7 mouse cellular contexts compared by ENCODE assay signal in the genomic region with DNA sequence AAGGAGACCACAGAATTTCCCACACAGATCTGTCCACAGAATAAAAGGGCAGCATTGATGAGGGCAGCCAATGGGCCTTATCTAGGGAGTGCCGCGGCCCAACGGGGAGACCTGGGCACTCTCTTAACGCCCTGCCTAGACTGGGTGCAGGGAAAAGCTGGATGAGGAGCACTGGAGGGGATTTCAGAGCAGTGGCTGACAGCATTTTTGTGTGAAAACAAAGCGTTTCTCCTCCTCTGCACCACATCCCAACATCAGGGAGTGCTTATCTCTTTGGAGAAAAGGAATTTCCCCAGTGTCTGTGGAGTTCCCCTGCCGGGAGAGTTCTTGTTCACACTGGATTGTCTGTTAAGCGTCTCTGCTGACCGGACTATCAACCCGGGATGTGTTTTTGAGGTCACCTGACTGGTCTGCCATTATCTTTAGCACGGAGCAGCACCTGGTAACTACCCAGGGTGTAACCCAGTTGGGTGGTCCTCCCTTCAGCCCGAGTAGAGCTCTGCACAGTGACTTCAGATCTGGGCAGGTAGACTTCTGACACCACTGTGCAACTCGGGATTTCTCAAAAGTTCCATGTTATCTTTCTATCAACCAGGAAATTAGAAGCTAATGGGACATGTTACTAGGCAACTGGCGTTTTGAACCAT. TPM values are rescaled to one million over a fixed set of nuclear protein-coding genes. Genes with fewer than 3 reads are reported as not detected.
A peak's percentile ranks its signal among the peaks of the same experiment; 100 is the strongest.
DNase-seq lines count a peak whose midpoint lies in the region; ATAC-seq and TF ChIP-seq lines count a peak whose summit lies in the region.

No protein-coding gene starts in this region.

- no peaks in the 10 kb centered on the region for H3K36me3 ChIP-seq in ES-E14 (ENCODE audit: control insufficient read depth, insufficient read depth, low read length, poor library complexity, severe bottlenecking)
- H3K36me3 ChIP-seq in hindbrain, embryonic 15.5 days, result no peaks in the 10 kb centered on the region
- no peaks in the 10 kb centered on the region for H3K36me3 ChIP-seq in midbrain, embryonic 16.5 days (ENCODE audit: control insufficient read depth, insufficient read depth, low read length)

- peak; percentile 64 for ATAC-seq in hindbrain, embryonic 15.5 days (ENCODE audit: low FRiP score, low read depth)
- ATAC-seq in midbrain, embryonic 16.5 days, result peak; percentile 66; the same call in 1 of the 2 replicates

- no peak overlapping the region for H3K9ac ChIP-seq in ES-E14 (ENCODE audit: insufficient read depth, low read depth, low read length, poor library complexity, severe bottlenecking)
- H3K9ac ChIP-seq in hindbrain, embryonic 15.5 days, result no peak overlapping the region
- peak overlapping the region; percentile 21; the same call in 1 of the 2 replicates for H3K9ac ChIP-seq in midbrain, embryonic 16.5 days (ENCODE audit: low read depth, low read length)

- DNase-seq in ES-E14 (ENCODE audit: low read depth, low spot score), result no peak
- peak; percentile 19 for DNase-seq in brain, adult 2 months (ENCODE audit: low read depth, low spot score)
- no peak for DNase-seq in frontal cortex, postnatal 10 days (ENCODE audit: low spot score in 2 of 2)
- DNase-seq in T-cell, adult 2 months (ENCODE audit: low spot score), result no peak
- no peak for DNase-seq in left cerebral cortex, postnatal 14 days (ENCODE audit: low spot score in 2 of 2)

- 10% methylated on average over 13 of the region's 13 CpGs for WGBS in hindbrain, embryonic 15.5 days
- 7% methylated on average over 13 of the region's 13 CpGs for WGBS in midbrain, embryonic 16.5 days

- in situ Hi-C loops in ES-E14 (cut with MboI; ENCODE audit: low sequenced_read_pairs in 2 of 2, unreplicated experiment in 2 of 2), result no loop called here

- H3K4me3 ChIP-seq in ES-E14 (ENCODE audit: insufficient read depth in 1 of 2, low read depth in 1 of 2, low read length in 2 of 2, poor library complexity in 1 of 2, severe bottlenecking in 1 of 2), result peak overlapping the region in 1 of 2 experiments; percentile 35; a peak in 2 of 4 replicates
- H3K4me3 ChIP-seq in hindbrain, embryonic 15.5 days, result no peak overlapping the region
- no peak overlapping the region for H3K4me3 ChIP-seq in midbrain, embryonic 16.5 days (ENCODE audit: low read depth, low read length)

- H3K27ac ChIP-seq in ES-E14 (ENCODE audit: insufficient read depth, low read depth, low read length, poor library complexity, severe bottlenecking), result no peak overlapping the region
- H3K27ac ChIP-seq in hindbrain, embryonic 15.5 days (replicated peaks), result no peak overlapping the region; the same call in 1 of the 2 replicates
- H3K27ac ChIP-seq in midbrain, embryonic 16.5 days (ENCODE audit: low read length), result no peak overlapping the region

- H3K4me2 ChIP-seq in hindbrain, embryonic 15.5 days, result peak overlapping the region; percentile 37
- H3K4me2 ChIP-seq in midbrain, embryonic 16.5 days (ENCODE audit: low read length), result peak overlapping the region; percentile 42

- intact Hi-C loops in left cerebral cortex, postnatal 14 days (cut with DNase I), result no loop called here

- H3K4me1 ChIP-seq in ES-E14 (ENCODE audit: control insufficient read depth in 2 of 2, insufficient read depth in 2 of 2, low read length in 2 of 2, poor library complexity in 1 of 2), result peaks cover 8 to 19% of the 10 kb centered on the region in 2 experiments; a peak in 3 of 4 replicates
- peaks cover 13% of the 10 kb centered on the region for H3K4me1 ChIP-seq in hindbrain, embryonic 15.5 days (replicated peaks)
- peaks cover 8% of the 10 kb centered on the region for H3K4me1 ChIP-seq in midbrain, embryonic 16.5 days (ENCODE audit: control insufficient read depth, insufficient read depth, low read length)

- no peaks in the 10 kb centered on the region for H3K9me3 ChIP-seq in ES-E14 (ENCODE audit: control insufficient read depth, insufficient read depth, low read depth, low read length)
- H3K9me3 ChIP-seq in hindbrain, embryonic 15.5 days, result no peaks in the 10 kb centered on the region
- no peaks in the 10 kb centered on the region for H3K9me3 ChIP-seq in midbrain, embryonic 16.5 days (replicated peaks; ENCODE audit: control insufficient read depth, low read length, poor library complexity, severe bottlenecking)

- H3K27me3 ChIP-seq in hindbrain, embryonic 15.5 days, result no peaks in the 10 kb centered on the region
- no peaks in the 10 kb centered on the region for H3K27me3 ChIP-seq in midbrain, embryonic 16.5 days (ENCODE audit: control insufficient read depth, insufficient read depth, low read depth, low read length)

TF ChIP-seq in ES-E14, 5 proteins besides CTCF, POLR2A, EP300 and RAD21:
- TF ChIP-seq HCFC1 (IDR thresholded peaks at IDR 0.05; ENCODE audit: borderline replicate concordance, insufficient read depth, low read length) (peak; percentile 38; the same call in 1 of the 2 replicates), MAFK (IDR thresholded peaks at IDR 0.05; ENCODE audit: insufficient read depth, low read depth, low read length) (no peak)

RNA-seq across cellular contexts. Expression of a gene that starts 50.7 kb away (rescaled TPM):
- total RNA-seq in ES-E14 (2012; rRNA removed), result 41.9 and 50.7 TPM in 2 replicates
- 13.8 and 15.7 TPM in 2 replicates for polyA plus RNA-seq in hindbrain, embryonic 15.5 days (2015; fragmentation: Nextera tagmentation; extraction: Ambion mirVana)
- 11.8 and 16.0 TPM in 2 replicates for polyA plus RNA-seq in midbrain, embryonic 16.5 days (2015; fragmentation: Nextera tagmentation; extraction: Ambion mirVana)
- 10 to 100 TPM; 49.5 to 51.1 TPM for total RNA-seq in left cerebral cortex, postnatal 14 days (2021)
